Mouse (Mus musculus) spleen, adult 2 months (tissue): Measurements from ENCODE around the gene Shisa4. TPM values are rescaled to one million over a fixed set of nuclear protein-coding genes. Genes with fewer than 3 reads are reported as not detected.

ENCODE experiments used
- DNase-seq, 2 experiments: peaks; one replicate each; pipeline versions ENCODE4 v3.0.0 to v3.0.0-alpha.2; 2012 to 2021; ENCODE audit warnings: low spot score in 2 of 2, low read depth in 1 of 2
- H3K27ac ChIP-seq: fragments of 200-500 bp; 2 replicates; pipeline ENCODE4 v1.5.1; 2012; ENCODE audit warnings: low read length, inconsistent platforms; ENCODE audit not compliant: insufficient read depth
- H3K27me3 ChIP-seq: fragments of 200-500 bp; 2 replicates; pipeline ENCODE4 v1.6.1; 2012; ENCODE audit warnings: mild to moderate bottlenecking, moderate library complexity, low read length, inconsistent platforms; ENCODE audit not compliant: control insufficient read depth, insufficient read depth
- H3K36me3 ChIP-seq: fragments of 200-500 bp; 2 replicates; pipeline ENCODE4 v1.6.1; 2012; ENCODE audit warnings: mild to moderate bottlenecking, low read length, inconsistent platforms; ENCODE audit not compliant: control insufficient read depth, insufficient read depth
- H3K4me1 ChIP-seq: fragments of 200-500 bp; 2 replicates; pipeline ENCODE4 v1.6.1; 2011; ENCODE audit warnings: inconsistent platforms; ENCODE audit not compliant: control insufficient read depth, insufficient read depth, insufficient read length
- H3K4me3 ChIP-seq: fragments of 200-500 bp; 2 replicates; pipeline ENCODE4 v1.5.1; 2011; ENCODE audit warnings: mild to moderate bottlenecking, inconsistent platforms; ENCODE audit not compliant: insufficient read depth, insufficient read length; ENCODE audit errors: extremely low read depth
- CTCF ChIP-seq: fragments of 200-500 bp; IDR thresholded peaks from 2 replicates; pipeline ENCODE4 v1.5.1; 2011; ENCODE audit warnings: mild to moderate bottlenecking, inconsistent platforms; ENCODE audit not compliant: insufficient read depth, insufficient read length, insufficient replicate concordance; ENCODE audit errors: extremely low read depth
- POLR2A ChIP-seq: fragments of 200-500 bp; IDR thresholded peaks from 2 replicates; pipeline ENCODE4 v1.6.1; 2011; ENCODE audit warnings: low read depth, low read length, inconsistent platforms
- WGBS: fragments of 180-500 bp; shearing (Covaris S2); methylation state at CpG from one replicate; pipeline ENCODE4 v1.1.7; 2018; 5-methylcytosine and 5-hydroxymethylcytosine counted together
- polyA plus RNA-seq: library from polyadenylated mRNA; depleted of rRNA; stranded (reverse); fragments of >200 nt; gene quantifications from 2 replicates; pipeline ENCODE4 v1.2.3, GENCODE M21; 2012

The Shisa4 gene
- polyA plus RNA-seq, 1 experiment = 4.2 TPM

DNA sequence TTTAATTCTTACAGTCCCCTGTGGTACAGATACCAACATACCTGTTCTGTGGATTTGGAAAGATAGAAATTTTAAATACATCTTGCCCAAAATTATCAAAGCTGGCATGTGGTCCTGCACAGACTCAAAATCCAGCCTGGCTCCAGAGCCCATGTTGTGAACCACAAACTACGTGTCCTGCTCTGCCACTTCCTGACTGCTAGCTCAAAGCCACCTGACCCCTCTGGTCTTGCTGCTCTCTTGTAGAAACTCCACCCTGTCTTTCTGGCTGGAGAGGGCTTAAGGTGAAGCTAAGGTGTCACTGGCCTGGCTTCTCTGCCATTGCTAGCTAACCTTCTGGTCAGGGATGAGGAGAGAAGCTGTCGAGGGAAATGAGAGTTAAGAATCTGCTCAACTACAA, 4.0 kb upstream of the Shisa4 start:
- no peak overlapping the region for H3K27ac ChIP-seq
- 32% methylated on average over 2 of the region's 2 CpGs for WGBS
- TF ChIP-seq CTCF (no peak), POLR2A (no peak)
- H3K4me1 ChIP-seq = no peaks in the 10 kb centered on the region
- no peak for DNase-seq
- peaks cover 3% of the 10 kb centered on the region; the same call in 1 of the 2 replicates for H3K27me3 ChIP-seq
- no peak overlapping the region for H3K4me3 ChIP-seq
- H3K36me3 ChIP-seq = peaks cover 6% of the 10 kb centered on the region; the same call in 1 of the 2 replicates

DNA sequence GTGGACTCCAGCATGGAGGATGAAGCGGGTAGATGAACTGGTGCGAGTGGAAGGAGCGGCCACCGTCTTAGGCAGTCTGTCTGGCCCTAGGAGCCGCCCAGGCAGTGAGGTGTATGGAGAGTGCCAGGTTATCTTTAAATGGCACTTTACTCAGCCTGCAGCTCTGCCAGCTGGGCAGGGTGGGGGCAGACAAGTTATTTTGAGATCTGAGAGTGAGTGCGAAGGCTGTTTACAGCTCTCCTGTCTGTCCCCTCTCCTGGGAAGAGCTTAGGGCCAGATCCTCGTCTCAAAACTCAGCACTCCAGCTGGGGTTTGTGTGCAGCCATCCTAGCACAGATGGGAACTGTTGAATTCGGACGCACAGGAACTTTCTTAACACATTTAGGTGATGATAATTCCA, 3.5 kb upstream of the Shisa4 start:
- H3K27ac ChIP-seq = no peak overlapping the region
- no peak for DNase-seq
- WGBS = 66% methylated on average over 9 of the region's 9 CpGs
- TF ChIP-seq CTCF (no peak), POLR2A (no peak)
- H3K4me3 ChIP-seq = no peak overlapping the region
- H3K4me1 ChIP-seq = no peaks in the 10 kb centered on the region
- peaks cover 3% of the 10 kb centered on the region; the same call in 1 of the 2 replicates for H3K27me3 ChIP-seq
- peaks cover 2% of the 10 kb centered on the region; the same call in 1 of the 2 replicates for H3K36me3 ChIP-seq

- Histone ChIP-seq H3K4me1 (no peaks in the 10 kb centered on the region), H3K27ac (no peak overlapping the region), H3K27me3 (peaks cover 3% of the 10 kb centered on the region; the same call in 1 of the 2 replicates), H3K36me3 (no peaks in the 10 kb centered on the region), H3K4me3 (peak overlapping the region; percentile 28; the same call in 1 of the 2 replicates)
- WGBS = 21% methylated on average over 19 of the region's 19 CpGs
- DNase-seq = no peak
- TF ChIP-seq POLR2A = no peak
- TF ChIP-seq CTCF = no peak
These were observed 716 bp downstream of the Shisa4 start for GRCm38 (mm10) chr1:135374175-135374867.

DNA sequence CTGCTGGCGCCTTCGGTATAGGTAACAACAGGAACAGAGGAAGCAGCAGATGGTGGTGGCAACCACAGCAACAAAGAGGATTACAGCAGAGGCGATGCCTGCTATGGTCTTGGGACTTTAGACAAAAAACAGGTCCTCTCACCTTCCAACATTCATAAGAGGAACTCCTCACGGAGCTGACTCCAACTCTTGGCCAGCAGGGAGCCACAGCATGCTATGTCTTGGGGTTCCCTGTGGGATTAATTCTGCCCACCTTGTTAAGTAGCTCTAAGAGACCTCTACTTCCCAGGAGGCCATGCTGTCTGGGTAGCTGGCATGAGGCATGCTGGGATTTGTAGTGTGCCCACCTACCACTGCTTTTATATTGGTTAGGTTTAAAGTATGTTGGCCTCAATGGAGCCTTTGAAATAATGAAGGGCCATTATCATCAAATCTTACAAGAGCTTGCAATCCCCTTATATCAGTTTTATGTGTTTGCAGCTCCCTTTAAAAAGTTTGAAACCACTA, 1.8 kb downstream of the Shisa4 start:
- Histone ChIP-seq H3K4me1 (peaks cover 3% of the 10 kb centered on the region; the same call in 1 of the 2 replicates), H3K27ac (no peak overlapping the region), H3K36me3 (no peaks in the 10 kb centered on the region), H3K27me3 (peaks cover 3% of the 10 kb centered on the region; the same call in 1 of the 2 replicates), H3K4me3 (no peak overlapping the region)
- 78% methylated on average over 4 of the region's 4 CpGs for WGBS
- no peak for DNase-seq
- TF ChIP-seq CTCF = no peak
- TF ChIP-seq POLR2A = no peak

GRCm38 (mm10) chr1:135369415-135369814, 5.6 kb downstream of the Shisa4 start:
- Histone ChIP-seq H3K36me3 (no peaks in the 10 kb centered on the region), H3K4me1 (peaks cover 3% of the 10 kb centered on the region; the same call in 1 of the 2 replicates), H3K27me3 (no peaks in the 10 kb centered on the region; the same call in 1 of the 2 replicates), H3K27ac (no peak overlapping the region), H3K4me3 (no peak overlapping the region)
- TF ChIP-seq POLR2A = no peak
- TF ChIP-seq CTCF = no peak
- WGBS = 80% methylated on average over 5 of the region's 5 CpGs
- no peak for DNase-seq

DNA sequence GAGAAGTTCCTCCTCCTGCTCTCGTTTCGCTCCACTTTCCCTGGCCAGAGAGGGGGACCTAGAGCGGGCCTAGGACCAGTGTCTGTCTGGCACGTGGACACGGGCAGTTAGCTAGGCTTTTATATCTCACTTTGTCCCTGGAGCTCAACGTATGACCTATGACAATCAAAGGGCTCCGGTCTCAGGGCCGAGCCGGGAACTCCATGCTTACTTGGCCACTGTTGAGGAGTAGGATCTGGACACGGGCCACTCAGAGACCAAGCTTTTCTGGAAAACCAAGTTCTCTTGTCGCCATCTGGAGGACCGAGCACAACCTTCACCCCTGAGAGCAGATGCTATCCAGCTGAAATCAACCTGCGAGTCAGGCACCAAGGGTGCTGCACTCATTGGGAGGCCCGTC, 6.1 kb downstream of the Shisa4 start:
- H3K4me3 ChIP-seq = no peak overlapping the region

GRCm38 (mm10) chr1:135368245-135368644, 6.8 kb downstream of the Shisa4 start:
- WGBS = 2% methylated on average over 20 of the region's 20 CpGs
- Histone ChIP-seq H3K4me1 (peaks cover 3% of the 10 kb centered on the region; the same call in 1 of the 2 replicates), H3K4me3 (peak overlapping the region; percentile 43; the same call in 1 of the 2 replicates), H3K36me3 (no peaks in the 10 kb centered on the region), H3K27me3 (no peaks in the 10 kb centered on the region; the same call in 1 of the 2 replicates), H3K27ac (no peak overlapping the region)
- DNase-seq = peak; percentile 22 to 34
- TF ChIP-seq POLR2A (no peak), CTCF (peak; percentile 35; the same call in 1 of the 2 replicates)

More for the DNA sequence above, 6.1 kb downstream of the Shisa4 start:
- no peak for DNase-seq
- TF ChIP-seq POLR2A = no peak
- no peak for TF ChIP-seq CTCF
- Histone ChIP-seq H3K27me3 (no peaks in the 10 kb centered on the region; the same call in 1 of the 2 replicates), H3K4me1 (peaks cover 3% of the 10 kb centered on the region; the same call in 1 of the 2 replicates), H3K36me3 (no peaks in the 10 kb centered on the region), H3K27ac (no peak overlapping the region)
- 24% methylated on average over 14 of the region's 14 CpGs for WGBS
